Mouse (Mus musculus) liver, embryonic 14.5 days (tissue): ENCODE data around the gene Ap1g2.

Experiments
- CTCF ChIP-seq: IDR thresholded peaks from 2 replicates; pipeline ENCODE4 v1.5.1; 2016; ENCODE audit warnings: antibody characterized with exemption, low read depth, control low read depth
- EP300 ChIP-seq: IDR thresholded peaks from 2 replicates; pipeline ENCODE4 v1.6.1; 2016; ENCODE audit warnings: antibody characterized with exemption, low read depth

GRCm38 (mm10) chr14:55146829-55147401 lies 40.5 kb upstream of the Ap1g2 start:
- TF ChIP-seq CTCF (no peak), EP300 (no peak)
